Mouse (Mus musculus) thymus, adult 2 months (tissue): ENCODE results near the gene E030025P04Rik. TPM values are rescaled to one million over a fixed set of nuclear protein-coding genes. Genes with fewer than 3 reads are reported as not detected.

Experiments used
- DNase-seq: peaks from one replicate; pipeline ENCODE4 v3.0.0; 2021
- H3K27ac ChIP-seq: fragments of 200-500 bp; 2 replicates; pipeline ENCODE4 v1.5.1; 2012; ENCODE audit warnings: low read length, control low read depth; ENCODE audit not compliant: control insufficient read depth, insufficient read depth
- H3K27me3 ChIP-seq: fragments of 200-500 bp; 2 replicates; pipeline ENCODE4 v1.6.1; 2012; ENCODE audit warnings: mild to moderate bottlenecking, low read length, moderate library complexity, mixed read lengths; ENCODE audit not compliant: control insufficient read depth, insufficient read depth
- H3K36me3 ChIP-seq: fragments of 200-500 bp; 2 replicates; pipeline ENCODE4 v1.6.1; 2012; ENCODE audit warnings: mild to moderate bottlenecking, low read length, moderate library complexity; ENCODE audit not compliant: control insufficient read depth, insufficient read depth
- H3K4me1 ChIP-seq: fragments of 200-500 bp; replicated peaks from 2 replicates; pipeline ENCODE4 v1.6.1; 2012; ENCODE audit warnings: low read length; ENCODE audit not compliant: control insufficient read depth, insufficient read depth
- H3K4me3 ChIP-seq: fragments of 200-500 bp; 2 replicates; pipeline ENCODE4 v1.5.1; 2012; ENCODE audit warnings: mild to moderate bottlenecking, low read length, control low read depth, moderate library complexity; ENCODE audit not compliant: control insufficient read depth, insufficient read depth
- CTCF ChIP-seq: fragments of 200-500 bp; IDR thresholded peaks from 2 replicates; pipeline ENCODE4 v1.5.1; 2012; ENCODE audit warnings: mild to moderate bottlenecking, control low read depth, low read length, moderate library complexity, borderline replicate concordance; ENCODE audit not compliant: control insufficient read depth, poor library complexity, insufficient read depth; ENCODE audit errors: extremely low read depth
- POLR2A ChIP-seq: fragments of 200-500 bp; IDR thresholded peaks from 2 replicates; pipeline ENCODE4 v1.6.1; 2012; ENCODE audit warnings: mild to moderate bottlenecking, low read length, control low read depth, moderate library complexity; ENCODE audit not compliant: control insufficient read depth, poor library complexity, insufficient read depth; ENCODE audit errors: extremely low read depth
- WGBS: fragments of 180-500 bp; shearing (Covaris S2); methylation state at CpG from one replicate; pipeline ENCODE4 v1.1.7; 2018; 5-methylcytosine and 5-hydroxymethylcytosine counted together
- polyA plus RNA-seq: library from polyadenylated mRNA; depleted of rRNA; stranded (reverse); fragments of >200 nt; gene quantifications from 2 replicates; pipeline ENCODE4 v1.2.3, GENCODE M21; 2012; rRNA removed

The E030025P04Rik gene
- polyA plus RNA-seq, 1 experiment = not detected

GRCm38 (mm10) chr11:109106751-109107150, 37.4 kb downstream of the E030025P04Rik start:
- Histone ChIP-seq H3K36me3 (no peaks in the 10 kb centered on the region), H3K4me1 (no peaks in the 10 kb centered on the region; the same call in 1 of the 2 replicates), H3K27ac (no peak overlapping the region), H3K4me3 (no peak overlapping the region), H3K27me3 (no peaks in the 10 kb centered on the region)
- no peak for TF ChIP-seq CTCF
- no peak for TF ChIP-seq POLR2A
- 67% methylated on average over 8 of the region's 8 CpGs for WGBS
- DNase-seq = no peak

DNA sequence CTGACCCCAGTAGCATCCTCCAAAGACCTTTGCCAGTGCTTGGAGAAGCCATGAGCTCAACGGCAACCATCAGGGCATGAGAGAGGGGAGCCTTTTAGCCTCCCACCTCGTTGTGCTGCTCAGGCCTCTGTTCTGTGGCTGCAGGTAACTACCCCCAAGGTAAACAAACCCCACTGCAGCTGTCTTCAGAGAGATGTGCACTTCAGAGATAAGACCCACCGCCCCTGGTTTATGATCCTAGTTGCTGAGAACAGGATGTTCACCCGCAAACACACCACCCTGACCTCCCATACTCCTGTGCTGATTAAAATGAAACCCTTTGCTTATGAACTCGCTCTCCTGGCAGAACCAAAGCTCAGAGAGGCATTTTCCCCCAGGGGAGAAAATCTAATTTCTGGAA, 38.0 kb downstream of the E030025P04Rik start:
- Histone ChIP-seq H3K36me3 (no peaks in the 10 kb centered on the region), H3K27ac (no peak overlapping the region), H3K4me1 (no peaks in the 10 kb centered on the region; the same call in 1 of the 2 replicates), H3K4me3 (no peak overlapping the region), H3K27me3 (no peaks in the 10 kb centered on the region)
- peak; percentile 26 for DNase-seq
- TF ChIP-seq CTCF (no peak), POLR2A (no peak)
- 45% methylated on average over 5 of the region's 5 CpGs for WGBS

- H3K27me3 ChIP-seq = no peaks in the 10 kb centered on the region
- no peaks in the 10 kb centered on the region; the same call in 1 of the 2 replicates for H3K4me1 ChIP-seq
- no peak overlapping the region for H3K4me3 ChIP-seq
- DNase-seq = no peak
- 89% methylated on average over 3 of the region's 3 CpGs for WGBS
- TF ChIP-seq CTCF = no peak
- no peak for TF ChIP-seq POLR2A
- no peak overlapping the region for H3K27ac ChIP-seq
- H3K36me3 ChIP-seq = no peaks in the 10 kb centered on the region
Observed at GRCm38 (mm10) chr11:109103386-109103785, 40.8 kb downstream of the E030025P04Rik start.

GRCm38 (mm10) chr11:109102646-109103045, 41.5 kb downstream of the E030025P04Rik start:
- DNase-seq = no peak
- no peak overlapping the region for H3K27ac ChIP-seq
- H3K36me3 ChIP-seq = no peaks in the 10 kb centered on the region
- no peak overlapping the region for H3K4me3 ChIP-seq
- no peaks in the 10 kb centered on the region for H3K27me3 ChIP-seq
- TF ChIP-seq CTCF (no peak), POLR2A (no peak)
- H3K4me1 ChIP-seq = no peaks in the 10 kb centered on the region; the same call in 1 of the 2 replicates
- 93% methylated on average over 8 of the region's 8 CpGs for WGBS

DNA sequence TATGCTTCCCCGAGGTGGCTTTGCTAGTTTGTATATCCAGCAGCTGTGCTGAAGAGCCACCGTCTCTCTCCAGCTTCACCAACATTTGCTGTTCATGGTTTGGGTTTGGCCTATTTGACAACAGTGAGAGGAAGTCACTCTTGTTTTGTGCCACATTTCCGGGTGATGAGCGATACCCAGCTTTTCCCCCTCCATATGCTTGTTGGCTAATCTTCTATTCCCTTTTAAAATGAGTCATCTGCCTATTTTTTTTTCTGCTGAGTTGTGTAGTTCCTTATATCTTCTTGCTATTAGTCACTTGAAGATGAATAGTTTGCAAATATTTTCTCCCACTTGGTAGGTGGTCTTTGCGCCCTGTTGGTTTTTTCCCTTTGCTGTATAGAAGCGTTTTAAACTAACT, 43.9 kb downstream of the E030025P04Rik start:
- DNase-seq = no peak
- H3K4me1 ChIP-seq = no peaks in the 10 kb centered on the region
- H3K4me3 ChIP-seq = no peak overlapping the region
- TF ChIP-seq CTCF = no peak
- no peaks in the 10 kb centered on the region for H3K27me3 ChIP-seq
- H3K36me3 ChIP-seq = no peaks in the 10 kb centered on the region
- WGBS = 83% methylated on average over 6 of the region's 6 CpGs
- no peak overlapping the region for H3K27ac ChIP-seq

GRCm38 (mm10) chr11:109091821-109092220, 52.3 kb downstream of the E030025P04Rik start:
- TF ChIP-seq POLR2A = no peak
- TF ChIP-seq CTCF = no peak
- no peaks in the 10 kb centered on the region for H3K4me1 ChIP-seq
- no peak overlapping the region for H3K27ac ChIP-seq
- no peak for DNase-seq
- WGBS = 54% methylated on average over 5 of the region's 5 CpGs
- H3K4me3 ChIP-seq = no peak overlapping the region
- H3K36me3 ChIP-seq = no peaks in the 10 kb centered on the region
- no peaks in the 10 kb centered on the region for H3K27me3 ChIP-seq

Other genes with a start within 250 kb of the E030025P04Rik start
- 16.5 and 17.0 TPM in 2 replicates for gene Axin2, start 224.0 kb downstream of the E030025P04Rik start, polyA plus RNA-seq
- 0.61 and 1.2 TPM in 2 replicates for gene Rgs9, start 153.8 kb upstream of the E030025P04Rik start, polyA plus RNA-seq
- gene Gna13, start 218.5 kb upstream of the E030025P04Rik start, polyA plus RNA-seq = 49.6 and 56.1 TPM in 2 replicates